Mouse (Mus musculus) embryo, embryonic 9.5 days (tissue): ENCODE results near the gene Arhgef38.

Experiments used
- DNase-seq: peaks from one replicate; pipeline ENCODE4 v3.0.0-alpha.2; 2017; ENCODE audit errors: extremely low spot score

Arhgef38 gene

DNA sequence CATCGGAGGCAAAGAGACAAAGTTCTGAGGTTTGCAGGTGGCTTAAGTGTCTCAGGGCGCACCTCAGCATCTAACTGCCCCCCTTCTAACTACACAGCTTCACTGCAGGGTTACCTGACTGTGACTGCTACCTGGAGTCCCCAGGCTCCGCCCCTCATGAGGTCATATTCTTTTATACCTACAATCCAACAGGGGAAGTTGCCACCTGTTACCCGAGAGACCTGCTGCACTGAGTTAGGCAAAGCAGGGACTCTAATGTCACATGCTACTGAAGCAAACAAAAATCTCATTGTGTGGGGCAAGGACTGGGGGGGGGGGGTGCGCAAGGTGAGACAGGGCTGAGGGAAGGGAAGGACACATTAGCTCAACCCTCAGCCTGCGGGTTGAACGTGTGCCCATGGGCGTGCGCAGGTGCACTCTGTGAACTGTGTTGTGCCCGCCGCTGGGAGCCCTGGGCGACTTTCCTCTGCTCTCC lies at the start of gene Arhgef38:
TSS of gene Arhgef38 (minus strand) at position 129 of the 475 bp plus-strand sequence.
- DNase-seq, result no peak

DNA sequence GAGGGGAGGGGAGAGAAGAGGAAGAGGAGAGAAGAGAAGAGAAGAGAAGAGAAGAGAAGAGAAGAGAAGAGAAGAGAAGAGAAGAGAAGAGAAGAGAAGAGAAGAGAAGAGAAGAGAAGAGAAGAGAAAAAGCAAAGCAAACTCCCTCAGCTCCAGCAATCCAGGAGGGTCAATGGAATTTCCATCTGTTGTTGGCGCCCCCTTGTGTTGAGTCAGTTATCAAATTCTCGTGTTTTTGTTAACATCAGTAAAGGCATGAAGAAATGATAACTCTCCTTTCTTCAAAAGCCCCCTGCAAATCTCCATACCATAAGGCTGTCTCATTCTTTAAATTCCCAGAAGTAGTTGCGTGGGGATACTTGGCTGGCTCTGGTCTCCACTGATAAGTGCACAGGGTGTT lies 37.1 kb upstream of the Arhgef38 start:
- peak; percentile 49 for DNase-seq

DNA sequence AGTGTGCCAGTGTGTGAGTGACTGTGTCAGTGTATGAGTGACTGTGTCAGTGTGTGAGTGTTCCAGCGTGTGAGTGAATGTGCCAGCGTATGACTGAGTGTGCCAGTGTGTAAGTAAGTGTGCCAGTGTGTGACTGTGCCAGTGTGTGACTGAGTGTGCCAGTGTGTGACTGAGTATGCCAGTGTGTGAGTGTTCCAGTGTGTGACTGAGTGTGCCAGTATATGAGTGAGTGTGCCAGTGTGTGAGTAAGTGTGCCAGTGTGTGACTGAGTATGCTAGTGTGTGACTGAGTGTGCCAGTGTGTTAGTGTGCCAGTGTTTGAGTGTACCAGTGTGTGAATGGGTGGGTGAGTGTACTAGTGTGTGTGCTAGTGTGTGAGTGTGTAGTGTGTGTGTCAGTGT lies 24.1 kb upstream of the Arhgef38 start:
- DNase-seq, result no peak

DNA sequence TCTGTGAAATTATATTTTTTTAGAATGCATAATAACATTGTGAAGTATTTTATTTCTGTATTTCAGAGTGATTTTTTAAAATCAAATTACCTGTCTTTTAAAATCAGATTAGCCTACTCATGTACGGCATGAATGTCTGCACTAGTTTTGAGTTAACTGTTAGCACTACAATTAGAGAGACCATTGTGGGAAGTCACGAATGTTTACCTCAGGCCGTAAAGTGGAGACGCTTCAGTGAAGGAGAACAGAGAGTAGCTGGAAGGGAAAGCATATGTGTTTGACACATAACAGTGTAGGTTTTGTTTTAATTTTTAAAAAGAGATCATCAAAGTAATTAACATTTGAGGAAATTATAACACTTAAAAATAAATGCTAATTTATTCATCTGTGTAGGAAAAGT lies 21.1 kb upstream of the Arhgef38 start:
- DNase-seq, result no peak

DNA sequence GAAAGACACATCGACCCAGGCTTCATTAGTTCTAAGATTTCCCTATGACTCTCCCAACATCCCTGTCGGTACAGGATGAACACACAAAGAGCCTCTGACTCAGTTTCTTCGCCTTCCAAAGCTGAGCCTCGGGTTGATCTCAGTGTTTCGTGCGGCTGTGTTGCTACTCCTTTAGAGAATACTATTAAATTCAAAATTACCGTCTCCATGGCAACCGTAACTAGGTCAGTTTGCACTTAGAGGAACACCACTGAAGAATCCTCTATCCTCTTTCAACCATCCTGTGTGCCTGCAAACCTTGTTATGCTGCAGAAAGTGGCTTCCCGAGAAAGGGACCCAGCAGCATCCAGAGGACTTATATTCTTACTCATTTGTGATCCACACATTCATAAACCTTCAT lies 9.3 kb upstream of the Arhgef38 start:
- DNase-seq, result no peak

DNA sequence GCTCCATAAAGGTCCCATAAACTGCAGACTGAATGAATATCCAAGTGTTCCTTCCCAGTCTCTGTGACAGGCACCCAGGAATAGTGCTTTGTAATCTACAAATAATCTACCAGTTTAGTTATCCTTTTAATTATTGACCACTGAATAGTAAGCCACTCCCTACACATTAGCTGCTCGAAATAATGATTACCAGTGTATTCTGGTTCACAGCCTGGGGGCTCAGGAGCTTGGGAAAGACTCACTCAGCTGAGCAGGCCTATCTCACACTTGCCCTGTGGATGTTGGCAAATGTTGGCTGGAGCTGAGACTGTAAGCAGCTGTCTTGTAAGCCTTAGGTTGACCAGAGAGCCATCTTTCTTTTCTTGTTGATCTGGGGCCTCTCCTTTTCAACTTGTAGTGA lies 7.2 kb upstream of the Arhgef38 start:
- no peak for DNase-seq

DNA sequence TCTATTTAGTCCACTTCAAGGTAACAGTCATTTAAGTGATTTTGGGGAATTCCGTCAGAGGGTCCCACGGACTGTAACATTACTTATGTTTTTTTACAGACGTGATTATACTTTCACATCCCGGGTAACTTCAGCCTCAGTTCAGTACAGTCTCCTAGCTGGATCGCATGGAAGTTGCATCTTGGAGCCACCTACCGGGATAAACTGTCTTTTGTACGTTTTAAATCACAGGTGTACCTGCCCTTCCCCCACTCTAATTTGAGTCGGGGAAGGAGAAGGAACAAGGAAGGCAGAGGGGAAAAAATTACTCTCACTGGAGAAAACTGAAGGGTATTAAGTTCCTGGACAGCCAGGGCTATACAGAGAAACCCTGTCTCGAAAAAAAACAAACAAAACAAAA lies 756 bp downstream of the Arhgef38 start:
- DNase-seq, result no peak

DNA sequence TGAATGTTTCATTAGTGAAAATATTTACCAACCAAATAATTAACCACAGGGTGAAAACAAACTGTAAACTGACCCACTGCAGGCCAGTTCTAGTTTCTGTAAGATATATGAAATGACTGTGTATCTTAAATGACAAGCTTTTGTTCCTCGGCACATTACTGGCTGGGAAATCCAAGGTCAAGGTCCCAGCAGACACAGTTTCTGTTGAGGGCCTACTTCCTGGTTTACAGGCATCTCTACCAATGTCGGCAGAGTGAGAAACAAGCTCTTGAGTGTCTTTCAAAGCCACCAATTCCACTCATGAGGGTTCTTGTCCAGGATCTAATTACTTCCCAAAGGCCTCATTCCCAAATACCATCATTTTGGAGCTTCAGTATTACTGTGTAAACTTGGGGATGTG lies 4.3 kb downstream of the Arhgef38 start:
- no peak for DNase-seq

- no peak for DNase-seq
These were observed 5.2 kb downstream of the Arhgef38 start for GRCm38 (mm10) chr3:133229594-133229993.

DNA sequence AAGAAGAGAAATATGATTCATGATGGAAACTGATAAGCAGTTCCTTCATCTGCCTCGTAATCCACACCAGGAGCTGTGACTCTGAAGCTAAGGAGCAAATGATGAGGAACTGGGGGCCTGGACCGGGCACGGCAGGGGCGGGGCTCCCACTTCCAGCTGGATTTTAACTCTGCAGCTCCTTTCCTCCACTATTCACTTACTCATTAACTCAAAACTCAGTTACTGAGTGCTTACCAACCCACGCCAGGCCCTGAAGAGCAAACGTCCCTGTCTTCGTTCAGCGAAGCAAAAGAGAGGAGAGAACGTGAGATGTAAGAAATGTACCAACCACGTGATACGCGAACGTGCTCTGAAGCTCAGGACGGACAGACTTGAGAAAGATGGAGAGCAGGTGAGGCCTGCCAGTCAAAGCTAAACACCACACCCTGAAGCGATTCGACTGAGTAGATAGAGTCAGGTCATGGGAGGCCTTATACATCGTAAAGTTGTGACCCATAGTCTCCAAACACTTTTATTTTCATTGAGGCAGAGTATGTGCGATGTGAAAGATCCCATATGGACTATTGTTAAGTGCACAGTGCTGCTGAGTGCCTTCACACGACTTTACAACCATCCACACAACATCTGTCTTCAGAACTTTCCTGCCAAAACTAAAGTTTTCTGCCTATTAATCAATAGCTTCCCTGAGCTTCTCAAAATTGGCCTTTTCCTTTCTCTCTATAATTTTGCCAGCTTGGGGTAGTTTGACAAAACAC lies 7.3 kb downstream of the Arhgef38 start:
- DNase-seq, result no peak

DNA sequence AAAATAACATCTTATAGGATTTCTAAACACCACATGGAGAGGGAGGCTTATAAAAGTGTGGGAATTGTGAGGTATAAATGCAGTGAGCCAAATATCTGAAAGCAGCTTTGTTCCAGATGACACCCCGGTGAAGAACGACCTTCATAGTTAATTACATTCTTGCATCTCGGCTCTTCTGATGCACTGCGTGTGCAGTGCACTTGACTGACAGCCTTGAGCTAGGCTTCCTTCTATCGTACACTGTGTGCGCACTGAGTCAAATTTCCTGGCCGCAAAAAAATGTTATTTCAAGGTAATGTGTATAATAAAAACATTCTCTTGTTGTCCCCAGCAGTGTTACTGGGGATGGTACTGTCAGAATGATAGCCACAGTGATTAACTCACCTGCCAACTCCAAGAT lies 16.2 kb downstream of the Arhgef38 start:
- DNase-seq, result no peak

DNA sequence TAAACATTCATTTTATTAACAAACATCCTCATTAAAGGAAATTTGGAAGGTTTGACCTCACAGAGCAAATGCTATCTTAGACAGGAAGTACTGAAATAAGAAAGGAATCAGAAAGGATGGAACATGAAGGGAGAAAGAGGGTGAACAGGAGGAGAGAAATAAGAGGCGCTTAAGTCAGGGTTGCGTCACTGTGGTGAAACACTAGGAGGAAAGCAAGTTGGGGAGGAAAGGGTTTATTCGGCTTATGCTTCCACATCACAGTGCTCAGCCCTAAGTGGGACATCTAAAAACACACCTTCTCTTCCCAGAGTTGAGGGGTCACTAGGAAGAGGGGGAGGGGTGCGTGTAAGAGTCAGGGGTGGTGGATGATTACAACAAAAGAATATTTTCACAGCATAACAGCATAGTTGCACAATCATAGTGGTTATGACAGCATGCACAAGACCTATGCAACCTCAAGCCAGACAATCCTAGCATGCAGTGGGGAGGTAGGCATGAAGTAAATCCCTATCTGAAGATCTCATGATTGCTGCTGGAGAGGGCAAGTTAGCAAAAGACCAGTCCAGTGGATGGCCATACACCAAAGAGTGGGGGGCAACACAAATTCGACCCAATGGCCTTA lies 19.4 kb downstream of the Arhgef38 start:
- no peak for DNase-seq

DNA sequence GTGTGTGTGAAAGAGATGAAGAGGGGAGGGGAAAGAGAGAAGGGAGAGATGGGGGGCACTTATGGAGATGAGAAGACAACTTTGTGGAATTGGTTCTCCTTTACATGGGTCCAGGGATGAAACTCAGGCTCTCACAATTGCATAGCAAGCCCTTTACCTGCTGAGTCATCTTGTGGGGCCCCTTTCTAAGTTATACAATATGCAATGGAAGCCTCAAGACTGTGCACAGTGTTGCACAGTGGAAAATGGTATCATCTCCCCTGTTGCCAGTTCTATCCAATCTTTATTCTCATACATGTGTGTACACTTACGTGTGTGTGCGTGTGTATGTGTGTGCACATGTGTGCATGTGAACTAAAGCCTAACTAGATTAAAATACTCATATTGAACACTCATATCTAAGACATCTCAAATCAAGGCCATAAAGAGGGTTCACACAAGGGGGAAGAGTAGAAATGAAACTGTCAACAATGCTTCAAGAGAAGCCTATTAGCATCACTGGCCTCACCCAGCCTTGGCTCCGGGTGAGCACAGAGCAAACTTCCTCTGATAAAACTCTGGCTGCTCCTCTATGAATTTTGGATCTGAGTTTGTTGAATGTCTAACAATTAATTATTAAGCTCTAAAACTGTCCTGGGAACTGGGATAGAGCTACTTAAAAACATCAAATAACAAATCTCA lies 21.2 kb downstream of the Arhgef38 start:
- no peak for DNase-seq

GRCm38 (mm10) chr3:133211324-133211723 lies 23.4 kb downstream of the Arhgef38 start:
- DNase-seq, result no peak

- no peak for DNase-seq
These were observed 31.0 kb downstream of the Arhgef38 start for GRCm38 (mm10) chr3:133203713-133204112.

GRCm38 (mm10) chr3:133202171-133202570 lies 32.6 kb downstream of the Arhgef38 start:
- no peak for DNase-seq

- DNase-seq, result no peak
These were observed 45.8 kb downstream of the Arhgef38 start for GRCm38 (mm10) chr3:133188930-133189329.

DNA sequence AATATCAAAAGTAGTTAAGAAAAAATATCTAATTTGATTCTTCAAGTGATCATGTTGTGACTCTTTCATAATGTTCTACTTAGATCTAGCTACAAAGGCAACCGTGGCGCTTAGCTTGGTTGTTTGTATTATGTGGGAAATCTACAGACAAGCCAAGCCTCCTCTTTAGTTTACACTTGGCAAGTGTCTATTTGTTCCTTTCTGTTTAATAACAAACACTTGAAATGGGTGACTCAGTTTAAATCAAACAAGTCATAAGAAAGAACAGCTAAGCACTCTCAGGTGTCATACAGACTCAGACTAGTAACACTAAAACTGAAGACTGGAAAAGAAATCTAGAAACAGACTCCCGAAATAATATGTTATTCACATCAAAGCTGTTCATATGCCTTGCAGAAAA lies 47.2 kb downstream of the Arhgef38 start:
- DNase-seq, result no peak

DNA sequence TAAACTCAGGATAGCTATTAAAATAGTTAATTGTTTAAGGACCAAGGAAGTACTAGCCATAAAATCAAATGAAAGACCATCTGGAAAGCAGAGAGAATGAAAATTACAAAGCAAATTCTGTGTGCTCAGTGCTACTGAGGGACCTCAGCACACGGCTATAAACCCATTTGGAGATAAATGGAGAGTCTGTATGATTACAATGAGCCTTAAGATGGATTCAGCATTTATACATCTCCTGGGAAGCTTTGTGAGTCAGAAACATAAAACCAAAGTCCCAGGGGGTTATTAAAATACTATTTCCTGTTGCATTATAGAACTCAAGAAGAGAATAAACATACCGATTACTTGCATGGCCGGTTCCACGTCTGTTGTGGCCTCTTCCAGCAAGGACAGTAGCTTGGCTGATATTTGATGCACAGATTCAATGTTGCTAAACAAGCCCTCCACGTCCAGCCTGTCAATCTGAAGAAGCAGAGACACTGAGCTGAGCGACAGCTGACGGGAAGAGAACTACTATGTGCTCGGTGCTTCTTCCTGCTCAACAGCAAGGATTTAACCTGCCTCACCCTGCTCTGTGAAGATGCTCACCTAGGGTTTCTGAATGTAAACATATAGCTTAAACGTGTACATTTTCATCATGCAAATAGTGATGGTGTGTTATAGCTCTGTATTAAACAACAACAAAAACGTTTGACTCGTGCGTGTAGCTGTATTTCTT lies 58.6 kb downstream of the Arhgef38 start:
- no peak for DNase-seq

- DNase-seq, result no peak
These were observed 62.5 kb downstream of the Arhgef38 start for GRCm38 (mm10) chr3:133172291-133172690.

GRCm38 (mm10) chr3:133169737-133170136 lies 65.0 kb downstream of the Arhgef38 start:
- no peak for DNase-seq

GRCm38 (mm10) chr3:133167550-133167949 lies 67.2 kb downstream of the Arhgef38 start:
- DNase-seq, result no peak
